Mouse (Mus musculus): Measurements from ENCODE around the gene Ror1.

The Ror1 gene

GRCm38 (mm10) chr4:100211331-100211730, 115.7 kb downstream of the Ror1 start:
- DNase-seq (ENCODE audit: low spot score) = no peak

- DNase-seq (ENCODE audit: low spot score) = peak; percentile 39
These were observed 119.0 kb downstream of the Ror1 start for GRCm38 (mm10) chr4:100214324-100215215.

- no peak for DNase-seq (ENCODE audit: low spot score)
These were observed 121.0 kb downstream of the Ror1 start for GRCm38 (mm10) chr4:100216587-100216986.

GRCm38 (mm10) chr4:100219026-100219425, 123.4 kb downstream of the Ror1 start:
- peak; percentile 38 for DNase-seq (ENCODE audit: low spot score)

- DNase-seq (ENCODE audit: low spot score) = no peak
These were observed 124.0 kb downstream of the Ror1 start for GRCm38 (mm10) chr4:100219599-100219998.

- DNase-seq (ENCODE audit: low spot score) = no peak
These were observed 126.6 kb downstream of the Ror1 start for GRCm38 (mm10) chr4:100221978-100222737.

GRCm38 (mm10) chr4:100223532-100223931, 127.9 kb downstream of the Ror1 start:
- DNase-seq (ENCODE audit: low spot score) = peak; percentile 68

- DNase-seq (ENCODE audit: low spot score) = peak; percentile 35
These were observed 128.4 kb downstream of the Ror1 start for GRCm38 (mm10) chr4:100223965-100224364.

GRCm38 (mm10) chr4:100226619-100227018, 131.0 kb downstream of the Ror1 start:
- DNase-seq (ENCODE audit: low spot score) = no peak

GRCm38 (mm10) chr4:100228106-100228505, 132.5 kb downstream of the Ror1 start:
- no peak for DNase-seq (ENCODE audit: low spot score)

- DNase-seq (ENCODE audit: low spot score) = no peak
These were observed 134.7 kb downstream of the Ror1 start for GRCm38 (mm10) chr4:100230245-100230644.

- DNase-seq (ENCODE audit: low spot score) = no peak
These were observed 135.4 kb downstream of the Ror1 start for GRCm38 (mm10) chr4:100230963-100231362.

- DNase-seq (ENCODE audit: low spot score) = no peak
These were observed 136.3 kb downstream of the Ror1 start for GRCm38 (mm10) chr4:100231906-100232305.

GRCm38 (mm10) chr4:100232541-100232940, 136.9 kb downstream of the Ror1 start:
- DNase-seq (ENCODE audit: low spot score) = no peak

- no peak for DNase-seq (ENCODE audit: low spot score)
These were observed 138.2 kb downstream of the Ror1 start for GRCm38 (mm10) chr4:100233770-100234169.

GRCm38 (mm10) chr4:100236339-100236738, 140.7 kb downstream of the Ror1 start:
- no peak for DNase-seq (ENCODE audit: low spot score)

- no peak for DNase-seq (ENCODE audit: low spot score)
These were observed 146.6 kb downstream of the Ror1 start for GRCm38 (mm10) chr4:100242061-100242756.

GRCm38 (mm10) chr4:100244250-100244649, 148.7 kb downstream of the Ror1 start:
- DNase-seq (ENCODE audit: low spot score) = no peak

GRCm38 (mm10) chr4:100244701-100245100, 149.1 kb downstream of the Ror1 start:
- no peak for DNase-seq (ENCODE audit: low spot score)

- DNase-seq (ENCODE audit: low spot score) = no peak
These were observed 152.2 kb downstream of the Ror1 start for GRCm38 (mm10) chr4:100247826-100248225.

- no peak for DNase-seq (ENCODE audit: low spot score)
These were observed 152.7 kb downstream of the Ror1 start for GRCm38 (mm10) chr4:100248273-100248672.

GRCm38 (mm10) chr4:100251270-100251669, 155.7 kb downstream of the Ror1 start:
- no peak for DNase-seq (ENCODE audit: low spot score)

Data from lung, postnatal 25 days (tissue).